Mouse (Mus musculus): ENCODE measurements around the gene Tmem217. TPM values are rescaled to one million over a fixed set of nuclear protein-coding genes. Genes with fewer than 3 reads are reported as not detected.

Gene Tmem217
- polyA plus RNA-seq, 1 experiment: not detected

DNA sequence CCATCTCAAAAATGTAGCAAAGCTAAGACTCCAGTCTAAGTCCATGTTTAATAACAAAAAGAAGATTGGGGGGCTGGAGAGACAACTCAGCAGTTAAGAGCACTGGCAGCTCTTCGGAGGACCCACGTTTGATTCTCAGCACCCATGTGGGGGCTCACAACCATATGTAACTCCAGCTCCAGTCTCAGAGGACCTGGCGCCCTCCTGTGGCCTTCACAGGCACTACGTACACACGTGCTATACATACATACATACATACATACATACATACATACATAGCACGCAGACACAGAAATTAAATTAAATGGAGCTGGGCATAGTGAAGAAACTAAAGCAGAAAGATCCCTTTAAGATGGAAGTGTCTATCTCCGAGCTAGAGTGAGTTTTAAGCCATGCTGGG lies 69.6 kb downstream of the Tmem217 start:
- no peaks in the 10 kb centered on the region for H3K9me3 ChIP-seq (replicated peaks; ENCODE audit: control insufficient read depth, insufficient read depth, low read length, poor library complexity, severe bottlenecking)
- peaks cover under 1% of the 10 kb centered on the region for H3K4me1 ChIP-seq (ENCODE audit: control insufficient read depth, insufficient read depth, low read length)
- no peak overlapping the region for H3K4me3 ChIP-seq (ENCODE audit: low read depth, low read length)
- TF ChIP-seq CTCF (IDR thresholded peaks at IDR 0.05; ENCODE audit: low read depth, low read length) (peak; percentile 57), POLR2A (IDR thresholded peaks at IDR 0.05; ENCODE audit: insufficient read depth, low read length) (no peak)
- no peaks in the 10 kb centered on the region for H3K36me3 ChIP-seq (ENCODE audit: control insufficient read depth, insufficient read depth, low read length, poor library complexity, severe bottlenecking)
- no peak overlapping the region for H3K9ac ChIP-seq (ENCODE audit: low read depth, poor library complexity, severe bottlenecking)
- no peaks in the 10 kb centered on the region for H3K27me3 ChIP-seq (ENCODE audit: control insufficient read depth, insufficient read depth, low read length, poor library complexity, severe bottlenecking)
- no peak overlapping the region for H3K27ac ChIP-seq (ENCODE audit: insufficient read depth, low read length)

- H3K9ac ChIP-seq (ENCODE audit: low read depth, poor library complexity, severe bottlenecking): no peak overlapping the region
- H3K27me3 ChIP-seq (ENCODE audit: control insufficient read depth, insufficient read depth, low read length, poor library complexity, severe bottlenecking): no peaks in the 10 kb centered on the region
- TF ChIP-seq EP300 (IDR thresholded peaks at IDR 0.05; ENCODE audit: insufficient read depth, low read depth, low read length) (no peak), CTCF (IDR thresholded peaks at IDR 0.05; ENCODE audit: low read depth, low read length) (no peak), POLR2A (IDR thresholded peaks at IDR 0.05; ENCODE audit: insufficient read depth, low read length) (no peak)
- no peaks in the 10 kb centered on the region for H3K36me3 ChIP-seq (ENCODE audit: control insufficient read depth, insufficient read depth, low read length, poor library complexity, severe bottlenecking)
- no peak overlapping the region for H3K4me3 ChIP-seq (ENCODE audit: low read depth, low read length)
- H3K9me3 ChIP-seq (replicated peaks; ENCODE audit: control insufficient read depth, insufficient read depth, low read length, poor library complexity, severe bottlenecking): no peaks in the 10 kb centered on the region
- peaks cover 2% of the 10 kb centered on the region for H3K4me1 ChIP-seq (ENCODE audit: control insufficient read depth, insufficient read depth, low read length)
- no peak overlapping the region for H3K27ac ChIP-seq (ENCODE audit: insufficient read depth, low read length)
These were observed 71.9 kb downstream of the Tmem217 start for GRCm38 (mm10) chr17:29480256-29480655.

- TF ChIP-seq EP300 (IDR thresholded peaks at IDR 0.05; ENCODE audit: insufficient read depth, low read depth, low read length) (no peak), POLR2A (IDR thresholded peaks at IDR 0.05; ENCODE audit: insufficient read depth, low read length) (no peak), CTCF (IDR thresholded peaks at IDR 0.05; ENCODE audit: low read depth, low read length) (no peak)
- Histone ChIP-seq H3K27ac (ENCODE audit: insufficient read depth, low read length) (no peak overlapping the region; the same call in 1 of the 2 replicates), H3K36me3 (ENCODE audit: control insufficient read depth, insufficient read depth, low read length, poor library complexity, severe bottlenecking) (no peaks in the 10 kb centered on the region), H3K4me1 (ENCODE audit: control insufficient read depth, insufficient read depth, low read length) (peaks cover 2% of the 10 kb centered on the region), H3K27me3 (ENCODE audit: control insufficient read depth, insufficient read depth, low read length, poor library complexity, severe bottlenecking) (no peaks in the 10 kb centered on the region), H3K9me3 (replicated peaks; ENCODE audit: control insufficient read depth, insufficient read depth, low read length, poor library complexity, severe bottlenecking) (no peaks in the 10 kb centered on the region), H3K9ac (ENCODE audit: low read depth, poor library complexity, severe bottlenecking) (no peak overlapping the region), H3K4me3 (ENCODE audit: low read depth, low read length) (no peak overlapping the region)
These were observed 73.9 kb downstream of the Tmem217 start for GRCm38 (mm10) chr17:29478271-29478670.

- Histone ChIP-seq H3K4me3 (ENCODE audit: low read depth, low read length) (no peak overlapping the region), H3K27ac (ENCODE audit: insufficient read depth, low read length) (no peak overlapping the region; the same call in 1 of the 2 replicates), H3K27me3 (ENCODE audit: control insufficient read depth, insufficient read depth, low read length, poor library complexity, severe bottlenecking) (no peaks in the 10 kb centered on the region), H3K9ac (ENCODE audit: low read depth, poor library complexity, severe bottlenecking) (no peak overlapping the region), H3K4me1 (ENCODE audit: control insufficient read depth, insufficient read depth, low read length) (peaks cover 2% of the 10 kb centered on the region), H3K36me3 (ENCODE audit: control insufficient read depth, insufficient read depth, low read length, poor library complexity, severe bottlenecking) (no peaks in the 10 kb centered on the region), H3K9me3 (replicated peaks; ENCODE audit: control insufficient read depth, insufficient read depth, low read length, poor library complexity, severe bottlenecking) (no peaks in the 10 kb centered on the region)
- peak; percentile 71; the same call in 1 of the 2 replicates for TF ChIP-seq EP300 (IDR thresholded peaks at IDR 0.05; ENCODE audit: insufficient read depth, low read depth, low read length)
- no peak for TF ChIP-seq CTCF (IDR thresholded peaks at IDR 0.05; ENCODE audit: low read depth, low read length)
- TF ChIP-seq POLR2A (IDR thresholded peaks at IDR 0.05; ENCODE audit: insufficient read depth, low read length): no peak
These were observed 74.8 kb downstream of the Tmem217 start for GRCm38 (mm10) chr17:29477357-29477756.

- H3K4me1 ChIP-seq (ENCODE audit: control insufficient read depth, insufficient read depth, low read length): peaks cover 2% of the 10 kb centered on the region
- no peaks in the 10 kb centered on the region for H3K27me3 ChIP-seq (ENCODE audit: control insufficient read depth, insufficient read depth, low read length, poor library complexity, severe bottlenecking)
- peak overlapping the region; percentile 52; the same call in 1 of the 2 replicates for H3K27ac ChIP-seq (ENCODE audit: insufficient read depth, low read length)
- TF ChIP-seq POLR2A (IDR thresholded peaks at IDR 0.05; ENCODE audit: insufficient read depth, low read length) (no peak), CTCF (IDR thresholded peaks at IDR 0.05; ENCODE audit: low read depth, low read length) (no peak), EP300 (IDR thresholded peaks at IDR 0.05; ENCODE audit: insufficient read depth, low read depth, low read length) (no peak)
- H3K9ac ChIP-seq (ENCODE audit: low read depth, poor library complexity, severe bottlenecking): no peak overlapping the region
- H3K36me3 ChIP-seq (ENCODE audit: control insufficient read depth, insufficient read depth, low read length, poor library complexity, severe bottlenecking): no peaks in the 10 kb centered on the region
- no peaks in the 10 kb centered on the region for H3K9me3 ChIP-seq (replicated peaks; ENCODE audit: control insufficient read depth, insufficient read depth, low read length, poor library complexity, severe bottlenecking)
- no peak overlapping the region for H3K4me3 ChIP-seq (ENCODE audit: low read depth, low read length)
These were observed 75.7 kb downstream of the Tmem217 start for GRCm38 (mm10) chr17:29476461-29476860.

Other genes starting within 250 kb of the Tmem217 start
- gene Pi16, start 234.7 kb downstream of the Tmem217 start, polyA plus RNA-seq (2011; ENCODE audit: insufficient read depth, insufficient read length, low read depth, missing spikeins): 0.39 TPM in 1 of 2 replicates, not detected in the other
- 129 and 134 TPM in 2 replicates for gene Mtch1, start 204.5 kb downstream of the Tmem217 start, polyA plus RNA-seq (2011; ENCODE audit: insufficient read depth, insufficient read length, low read depth, missing spikeins)
- gene Fgd2, start 191.5 kb downstream of the Tmem217 start, polyA plus RNA-seq (2011; ENCODE audit: insufficient read depth, insufficient read length, low read depth, missing spikeins): 4.6 and 5.1 TPM in 2 replicates
- 348 and 350 TPM in 2 replicates for gene Pim1, start 61.6 kb downstream of the Tmem217 start, polyA plus RNA-seq (2011; ENCODE audit: insufficient read depth, insufficient read length, low read depth, missing spikeins)
- gene Gm17657, start 2.7 kb downstream of the Tmem217 start, polyA plus RNA-seq (2011; ENCODE audit: insufficient read depth, insufficient read length, low read depth, missing spikeins): 1.6 and 2.4 TPM in 2 replicates
- 20.8 and 21.8 TPM in 2 replicates for gene Tbc1d22b, start 2.6 kb downstream of the Tmem217 start, polyA plus RNA-seq (2011; ENCODE audit: insufficient read depth, insufficient read length, low read depth, missing spikeins)
- 37.2 and 37.5 TPM in 2 replicates for gene Rnf8, start 62.4 kb upstream of the Tmem217 start, polyA plus RNA-seq (2011; ENCODE audit: insufficient read depth, insufficient read length, low read depth, missing spikeins)
- 4.8 and 5.0 TPM in 2 replicates for gene Gm28043, start 62.5 kb upstream of the Tmem217 start, polyA plus RNA-seq (2011; ENCODE audit: insufficient read depth, insufficient read length, low read depth, missing spikeins)
- 69.9 and 79.2 TPM in 2 replicates for gene Cmtr1, start 108.2 kb upstream of the Tmem217 start, polyA plus RNA-seq (2011; ENCODE audit: insufficient read depth, insufficient read length, low read depth, missing spikeins)
- 14.5 and 15.7 TPM in 2 replicates for gene Ccdc167, start 164.7 kb upstream of the Tmem217 start, polyA plus RNA-seq (2011; ENCODE audit: insufficient read depth, insufficient read length, low read depth, missing spikeins)

Data from ES-Bruce4 (cell line).